Mouse (Mus musculus) lung, adult 18-20 months (tissue): ENCODE results near the gene Asap2.

Experiments
- DNase-seq, 2 experiments: peaks; one replicate each; pipeline ENCODE4 v3.0.0; 2022; ENCODE audit warnings: mixed read lengths in 2 of 2

Gene Asap2

GRCm38 (mm10) chr12:21318143-21318895 lies 328.1 kb downstream of the Asap2 start:
- peak; percentile 69 to 76 for DNase-seq
